Mouse (Mus musculus) limb, embryonic 13.5 days (tissue): ENCODE results near the gene Mylk. TPM values are rescaled to one million over a fixed set of nuclear protein-coding genes. Genes with fewer than 3 reads are reported as not detected.

Experiments used
- ATAC-seq: fragments of 200-750 bp; cut with Nextera tagmentation; 2 replicates; pipeline ENCODE4 v1.8.0; 2017; ENCODE audit warnings: low read depth, moderate number of reproducible peaks, moderate TSS enrichment; ENCODE audit not compliant: low FRiP score
- H3K27ac ChIP-seq: fragments of 300-500 bp; sonication (generic); 2 replicates; pipeline ENCODE4 v1.5.1; 2015; ENCODE audit warnings: inconsistent platforms, mild to moderate bottlenecking, moderate library complexity
- H3K27me3 ChIP-seq: fragments of 300-500 bp; sonication (generic); 2 replicates; pipeline ENCODE4 v1.6.1; 2015; ENCODE audit warnings: mild to moderate bottlenecking, inconsistent platforms
- H3K36me3 ChIP-seq: fragments of 300-500 bp; sonication (generic); 2 replicates; pipeline ENCODE4 v1.6.1; 2015; ENCODE audit warnings: inconsistent platforms, mild to moderate bottlenecking, moderate library complexity
- H3K4me1 ChIP-seq: fragments of 300-500 bp; sonication (generic); 2 replicates; pipeline ENCODE4 v1.6.1; 2015; ENCODE audit warnings: inconsistent platforms
- H3K4me2 ChIP-seq: fragments of 300-500 bp; sonication (generic); replicated peaks from 2 replicates; pipeline ENCODE4 v1.6.1; 2015; ENCODE audit warnings: inconsistent platforms, mild to moderate bottlenecking, moderate library complexity
- H3K4me3 ChIP-seq: fragments of 300-500 bp; sonication (generic); 2 replicates; pipeline ENCODE4 v1.5.1; 2015; ENCODE audit warnings: moderate library complexity, mild to moderate bottlenecking, inconsistent platforms
- H3K9ac ChIP-seq: fragments of 300-500 bp; sonication (generic); 2 replicates; pipeline ENCODE4 v1.6.1; 2015; ENCODE audit warnings: mild to moderate bottlenecking, inconsistent platforms
- H3K9me3 ChIP-seq: fragments of 300-500 bp; sonication (generic); 2 replicates; pipeline ENCODE4 v1.6.1; 2016; ENCODE audit warnings: inconsistent platforms
- WGBS: fragments of 180-500 bp; shearing (Covaris S2); methylation state at CpG from one replicate; pipeline ENCODE4 v1.1.7; 2015; 5-methylcytosine and 5-hydroxymethylcytosine counted together
- polyA plus RNA-seq: library from polyadenylated mRNA; unstranded; fragments of >200 nt; fragmentation: Nextera tagmentation; extraction: Ambion mirVana; gene quantifications from 2 replicates; pipeline ENCODE4 v1.2.1, GENCODE M21; 2015

Gene Mylk
- polyA plus RNA-seq, 1 experiment from 2014 or later = 9.3 TPM

DNA sequence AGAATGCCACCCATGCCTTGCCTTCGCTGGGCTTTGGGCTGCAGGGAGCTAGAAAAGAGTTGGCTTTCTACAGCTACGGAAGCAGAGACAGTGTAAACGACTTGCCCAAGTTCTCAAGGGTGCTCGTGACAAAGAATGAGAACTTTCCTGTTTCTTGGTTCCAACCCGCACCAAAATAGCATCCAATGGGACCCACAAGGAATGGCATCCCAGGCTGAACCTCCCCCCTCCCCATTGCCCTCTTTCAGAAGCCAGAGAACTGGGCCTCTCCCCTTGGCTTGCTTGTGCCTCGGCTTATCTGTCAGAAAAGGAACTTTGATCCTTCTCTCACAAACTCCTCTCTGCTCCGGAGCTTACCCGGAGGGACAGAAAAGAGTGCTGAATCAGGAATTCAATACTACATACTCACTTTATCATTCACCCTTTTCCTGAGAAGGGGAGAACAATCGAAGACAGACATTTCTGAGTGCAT, 191.4 kb downstream of the Mylk start:
- 0 out of 2 replicates have a peak overlapping the region, but pooled peaks have one; percentile 5 for H3K4me2 ChIP-seq
- H3K4me3 ChIP-seq = no peak overlapping the region
- peak overlapping the region; percentile 86 for H3K27ac ChIP-seq
- no peaks in the 10 kb centered on the region for H3K36me3 ChIP-seq
- 32% methylated on average over 9 of the region's 9 CpGs for WGBS
- H3K27me3 ChIP-seq = peaks cover 14% of the 10 kb centered on the region
- H3K9ac ChIP-seq = no peak overlapping the region
- no peaks in the 10 kb centered on the region for H3K9me3 ChIP-seq
- peaks cover 77% of the 10 kb centered on the region for H3K4me1 ChIP-seq
- no peak for ATAC-seq

DNA sequence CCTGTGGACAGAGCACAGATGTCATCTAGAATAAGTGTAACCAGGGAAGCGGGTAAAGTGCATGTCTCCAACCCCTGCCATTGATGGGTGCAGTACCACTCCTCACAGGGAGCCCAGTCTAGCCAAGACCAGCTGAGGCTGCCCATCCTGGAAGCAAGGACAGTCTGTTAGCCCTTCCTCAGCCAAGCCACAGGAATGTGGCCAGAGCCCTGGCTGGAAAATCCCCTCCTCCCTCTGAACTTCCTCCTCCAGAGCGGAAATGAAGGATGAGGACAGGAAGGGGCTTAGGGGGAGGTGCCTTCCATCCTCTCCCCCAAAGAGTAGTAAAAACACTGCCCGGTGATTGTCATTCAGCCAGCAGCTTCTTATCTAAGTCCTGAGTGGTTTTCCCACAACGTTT, 192.6 kb downstream of the Mylk start:
- Histone ChIP-seq H3K9me3 (no peaks in the 10 kb centered on the region), H3K36me3 (no peaks in the 10 kb centered on the region), H3K4me1 (peaks cover 84% of the 10 kb centered on the region), H3K4me3 (no peak overlapping the region), H3K4me2 (no peak overlapping the region), H3K9ac (no peak overlapping the region), H3K27ac (peak overlapping the region; percentile 63; the same call in 1 of the 2 replicates), H3K27me3 (peaks cover 10% of the 10 kb centered on the region)
- WGBS = 47% methylated on average over 4 of the region's 4 CpGs
- no peak for ATAC-seq

DNA sequence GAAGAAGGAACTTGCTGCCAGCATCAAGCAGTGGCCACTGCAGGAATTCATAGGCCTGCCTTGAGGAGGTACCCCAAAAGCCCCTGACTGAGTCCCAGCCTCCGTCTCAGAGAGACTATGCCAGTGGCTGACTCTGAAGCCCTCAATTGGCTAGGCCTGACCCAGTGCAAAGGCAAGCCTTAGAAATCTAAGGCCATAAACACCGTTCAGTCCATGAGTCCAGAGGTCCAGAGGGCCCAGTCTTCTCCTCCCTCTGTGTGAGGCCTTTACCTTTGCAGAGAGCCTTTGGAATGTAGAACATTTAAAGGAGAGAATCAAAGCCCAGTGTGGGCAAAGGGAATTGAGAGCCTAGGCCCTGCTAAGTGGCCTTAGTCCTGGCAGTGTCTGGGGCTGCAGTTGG, 193.2 kb downstream of the Mylk start:
- H3K4me2 ChIP-seq = no peak overlapping the region
- 70% methylated on average over 2 of the region's 2 CpGs for WGBS
- no peak for ATAC-seq
- peaks cover 84% of the 10 kb centered on the region for H3K4me1 ChIP-seq
- H3K9me3 ChIP-seq = no peaks in the 10 kb centered on the region
- H3K4me3 ChIP-seq = no peak overlapping the region
- H3K9ac ChIP-seq = no peak overlapping the region
- no peaks in the 10 kb centered on the region for H3K36me3 ChIP-seq
- peaks cover 6% of the 10 kb centered on the region for H3K27me3 ChIP-seq
- H3K27ac ChIP-seq = peak overlapping the region; percentile 44

DNA sequence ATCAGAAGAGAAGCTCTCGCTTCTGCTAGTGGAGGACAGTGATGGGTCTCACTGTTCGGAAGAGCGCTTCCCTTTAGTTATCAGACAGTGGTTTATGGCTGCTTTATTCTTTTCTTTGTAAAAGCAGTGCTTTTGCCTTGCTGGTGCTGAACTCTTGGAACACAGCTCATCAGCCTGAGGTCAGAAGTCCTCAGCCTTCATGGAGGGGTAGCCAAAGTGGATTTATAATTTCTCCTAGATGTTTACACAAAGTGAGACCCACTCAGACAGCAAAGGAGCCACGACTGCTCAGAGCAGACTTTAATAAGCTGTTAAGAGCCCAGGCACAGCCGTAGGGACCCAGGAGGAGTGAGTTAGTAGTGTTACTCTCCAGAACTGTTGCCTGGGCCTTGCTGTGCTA, 194.9 kb downstream of the Mylk start:
- WGBS = 63% methylated on average over 5 of the region's 5 CpGs
- no peak for ATAC-seq
- Histone ChIP-seq H3K9ac (no peak overlapping the region), H3K9me3 (no peaks in the 10 kb centered on the region), H3K27me3 (peaks cover 2% of the 10 kb centered on the region), H3K36me3 (no peaks in the 10 kb centered on the region), H3K27ac (no peak overlapping the region; the same call in 1 of the 2 replicates), H3K4me1 (peaks cover 73% of the 10 kb centered on the region), H3K4me2 (no peak overlapping the region), H3K4me3 (no peak overlapping the region)

DNA sequence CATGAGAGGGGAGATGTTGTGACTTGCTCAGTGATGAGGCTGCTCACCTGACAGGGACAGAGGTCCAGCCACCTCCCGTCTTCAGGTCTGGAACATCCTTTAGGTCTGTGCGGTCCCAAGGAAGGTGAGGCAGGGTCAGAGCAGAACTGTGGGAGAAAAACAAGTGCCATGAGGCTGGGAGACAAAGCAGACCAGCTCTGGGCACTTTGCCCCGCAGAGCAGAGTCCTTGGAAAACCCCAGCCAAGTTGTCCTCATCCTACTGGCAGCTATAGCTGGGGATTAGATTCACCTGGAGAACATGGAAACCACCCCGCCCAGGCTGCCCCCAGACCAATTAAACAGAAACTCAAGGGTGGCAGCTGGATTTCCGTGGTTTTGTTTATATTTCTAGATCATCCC, 195.4 kb downstream of the Mylk start:
- Histone ChIP-seq H3K4me2 (no peak overlapping the region), H3K4me3 (no peak overlapping the region), H3K9me3 (no peaks in the 10 kb centered on the region), H3K9ac (no peak overlapping the region), H3K27me3 (peaks cover 2% of the 10 kb centered on the region), H3K27ac (no peak overlapping the region; the same call in 1 of the 2 replicates), H3K36me3 (no peaks in the 10 kb centered on the region), H3K4me1 (peaks cover 69% of the 10 kb centered on the region)
- WGBS = 57% methylated on average over 5 of the region's 5 CpGs
- no peak for ATAC-seq

DNA sequence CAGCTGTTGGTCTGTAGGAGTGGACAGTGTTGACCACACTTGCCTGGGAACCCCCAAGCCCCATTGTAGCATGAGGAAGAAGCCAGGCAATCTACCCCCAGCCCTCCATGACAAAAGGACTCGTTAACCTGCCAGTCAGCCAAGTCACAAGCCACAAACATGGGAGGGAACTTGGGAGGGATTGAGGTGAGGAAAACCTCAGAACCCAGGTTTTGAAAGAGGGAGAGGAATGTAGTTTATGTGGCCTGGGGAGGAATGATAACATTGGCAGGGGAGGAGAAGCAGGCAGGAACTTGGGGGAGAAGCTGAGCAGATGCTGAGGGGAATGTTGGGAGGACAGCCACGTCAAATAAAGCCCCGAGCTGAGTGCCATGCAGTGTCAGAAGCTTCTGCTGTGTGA, 196.9 kb downstream of the Mylk start:
- Histone ChIP-seq H3K27me3 (peaks cover 2% of the 10 kb centered on the region), H3K9ac (no peak overlapping the region), H3K36me3 (no peaks in the 10 kb centered on the region), H3K9me3 (no peaks in the 10 kb centered on the region), H3K4me3 (no peak overlapping the region), H3K4me1 (peaks cover 54% of the 10 kb centered on the region), H3K27ac (no peak overlapping the region; the same call in 1 of the 2 replicates), H3K4me2 (no peak overlapping the region)
- ATAC-seq = no peak
- 34% methylated on average over 3 of the region's 3 CpGs for WGBS

DNA sequence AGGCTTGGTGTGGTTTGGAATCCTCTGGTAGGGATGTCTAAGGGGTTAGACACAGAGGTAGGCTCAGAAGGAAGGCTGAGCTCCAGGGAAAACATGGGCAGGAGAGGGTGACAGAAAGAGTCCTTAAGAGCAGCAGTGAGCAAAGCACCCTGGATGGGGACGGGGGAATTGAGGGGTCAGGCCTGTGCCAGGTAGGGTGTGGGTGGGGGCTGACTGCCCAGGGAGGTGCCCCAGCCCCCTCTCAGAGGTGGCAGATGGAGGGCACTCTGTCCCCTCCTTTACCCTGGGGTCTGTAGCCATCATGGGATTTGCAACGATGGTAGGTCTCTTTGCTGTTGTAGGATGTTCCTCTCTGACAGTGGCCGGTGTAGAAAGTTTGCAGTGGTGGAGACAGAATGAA, 201.3 kb downstream of the Mylk start:
- no peak overlapping the region for H3K4me3 ChIP-seq

DNA sequence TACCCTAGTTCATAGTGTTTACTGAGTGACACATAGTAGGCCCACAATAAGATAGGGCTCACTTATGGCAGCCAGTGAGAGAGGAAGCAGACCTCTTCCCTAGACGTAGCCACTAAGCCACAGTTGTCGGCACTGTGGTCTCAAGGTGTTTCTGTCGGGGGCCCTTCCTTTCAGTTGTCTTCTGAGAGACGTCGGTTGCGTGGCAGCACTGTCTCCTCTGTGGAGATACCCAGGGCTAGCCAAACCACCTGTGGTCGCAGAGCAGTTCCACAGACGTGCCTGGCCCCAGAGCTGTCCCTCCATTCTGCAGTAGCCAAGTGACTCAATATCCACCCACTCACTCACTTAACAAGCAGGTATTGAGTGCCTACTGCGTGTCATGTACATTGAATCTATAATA, 205.9 kb downstream of the Mylk start:
- WGBS = 83% methylated on average over 9 of the region's 9 CpGs

More for the DNA sequence above, 201.3 kb downstream of the Mylk start:
- Histone ChIP-seq H3K4me1 (peaks cover 11% of the 10 kb centered on the region), H3K27me3 (no peaks in the 10 kb centered on the region; the same call in 1 of the 2 replicates), H3K4me2 (no peak overlapping the region), H3K9me3 (no peaks in the 10 kb centered on the region), H3K27ac (no peak overlapping the region), H3K36me3 (no peaks in the 10 kb centered on the region), H3K9ac (no peak overlapping the region)
- no peak for ATAC-seq
- 84% methylated on average over 3 of the region's 3 CpGs for WGBS

DNA sequence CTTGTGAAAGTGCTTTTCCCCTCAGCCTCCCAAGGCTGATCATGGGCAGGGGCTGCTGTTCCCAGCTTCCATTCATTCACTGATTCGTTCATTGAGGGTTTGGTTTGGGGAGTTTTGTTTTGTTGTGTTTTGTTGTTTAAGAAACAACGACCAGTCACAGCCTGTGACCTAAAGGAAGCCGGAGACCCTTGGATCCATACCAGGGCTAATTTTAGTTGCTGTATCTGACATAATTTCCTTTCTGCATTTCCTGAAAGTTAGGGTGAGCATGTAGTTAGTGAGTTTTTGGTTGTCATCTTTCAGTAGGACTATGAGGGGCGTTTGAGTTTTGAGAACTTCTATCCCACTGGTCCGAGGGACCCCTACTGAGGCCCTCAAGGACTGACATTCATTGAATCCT, 207.2 kb downstream of the Mylk start:
- Histone ChIP-seq H3K36me3 (peaks cover 7% of the 10 kb centered on the region; the same call in 1 of the 2 replicates), H3K9me3 (peaks cover 6% of the 10 kb centered on the region; the same call in 1 of the 2 replicates), H3K9ac (no peak overlapping the region), H3K4me2 (no peak overlapping the region), H3K4me1 (peaks cover 4% of the 10 kb centered on the region), H3K4me3 (no peak overlapping the region), H3K27ac (no peak overlapping the region), H3K27me3 (no peaks in the 10 kb centered on the region)
- 81% methylated on average over 5 of the region's 5 CpGs for WGBS
- no peak for ATAC-seq

More for the DNA sequence above, 205.9 kb downstream of the Mylk start:
- peaks cover 6% of the 10 kb centered on the region; the same call in 1 of the 2 replicates for H3K9me3 ChIP-seq
- no peaks in the 10 kb centered on the region for H3K4me1 ChIP-seq
- no peak overlapping the region for H3K4me2 ChIP-seq
- H3K9ac ChIP-seq = no peak overlapping the region
- H3K27ac ChIP-seq = no peak overlapping the region
- ATAC-seq = no peak
- H3K4me3 ChIP-seq = no peak overlapping the region
- H3K27me3 ChIP-seq = no peaks in the 10 kb centered on the region
- peaks cover 7% of the 10 kb centered on the region; the same call in 1 of the 2 replicates for H3K36me3 ChIP-seq

DNA sequence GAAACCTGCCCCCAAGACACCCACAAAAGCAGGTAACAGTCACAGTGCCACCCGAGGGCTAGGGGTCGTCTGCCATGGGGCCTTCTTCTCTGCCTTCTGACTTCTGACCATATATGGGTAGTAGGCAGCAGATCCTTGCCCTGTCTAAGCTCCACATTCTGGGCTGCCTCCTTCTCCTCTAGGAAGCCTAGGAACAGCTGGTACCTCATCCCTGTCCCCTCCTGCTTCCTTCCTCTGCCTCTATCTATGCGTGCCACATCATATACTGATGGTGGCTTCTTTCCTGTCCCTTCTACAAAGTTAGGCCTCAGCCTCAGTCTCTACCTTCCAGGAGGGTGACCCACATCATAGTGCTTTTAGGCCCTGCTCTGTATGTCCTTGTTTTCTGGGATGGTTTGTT, 207.8 kb downstream of the Mylk start:
- Histone ChIP-seq H3K27me3 (no peaks in the 10 kb centered on the region), H3K4me1 (peaks cover 10% of the 10 kb centered on the region), H3K9ac (no peak overlapping the region), H3K27ac (no peak overlapping the region), H3K4me3 (no peak overlapping the region), H3K4me2 (no peak overlapping the region), H3K36me3 (peaks cover 7% of the 10 kb centered on the region; the same call in 1 of the 2 replicates), H3K9me3 (peaks cover 6% of the 10 kb centered on the region; the same call in 1 of the 2 replicates)
- WGBS = 74% methylated on average over 3 of the region's 3 CpGs
- ATAC-seq = no peak

DNA sequence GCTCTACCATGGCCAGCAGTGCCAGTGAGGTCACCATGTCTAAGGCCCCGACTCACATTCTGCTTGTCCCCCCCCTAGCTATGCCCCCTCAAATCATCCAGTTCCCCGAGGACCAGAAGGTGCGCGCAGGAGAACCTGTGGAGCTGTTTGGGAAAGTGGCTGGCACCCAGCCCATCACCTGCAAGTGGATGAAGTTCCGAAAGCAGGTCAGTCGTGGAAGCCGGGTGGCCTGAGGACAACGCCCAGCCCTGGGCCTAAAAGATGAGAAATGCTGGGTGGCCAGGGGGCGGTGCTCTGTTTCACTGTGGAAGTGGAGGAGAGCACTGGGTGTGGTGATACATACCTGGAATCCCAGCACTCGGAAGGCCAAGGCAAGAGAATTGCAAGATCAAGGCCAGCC, 208.5 kb downstream of the Mylk start:
- peaks cover 7% of the 10 kb centered on the region; the same call in 1 of the 2 replicates for H3K36me3 ChIP-seq
- H3K9ac ChIP-seq = no peak overlapping the region
- H3K27ac ChIP-seq = no peak overlapping the region
- H3K4me3 ChIP-seq = no peak overlapping the region
- no peak for ATAC-seq
- WGBS = 88% methylated on average over 10 of the region's 10 CpGs
- peaks cover 17% of the 10 kb centered on the region for H3K4me1 ChIP-seq
- H3K9me3 ChIP-seq = peaks cover 6% of the 10 kb centered on the region; the same call in 1 of the 2 replicates
- H3K4me2 ChIP-seq = no peak overlapping the region
- H3K27me3 ChIP-seq = no peaks in the 10 kb centered on the region

DNA sequence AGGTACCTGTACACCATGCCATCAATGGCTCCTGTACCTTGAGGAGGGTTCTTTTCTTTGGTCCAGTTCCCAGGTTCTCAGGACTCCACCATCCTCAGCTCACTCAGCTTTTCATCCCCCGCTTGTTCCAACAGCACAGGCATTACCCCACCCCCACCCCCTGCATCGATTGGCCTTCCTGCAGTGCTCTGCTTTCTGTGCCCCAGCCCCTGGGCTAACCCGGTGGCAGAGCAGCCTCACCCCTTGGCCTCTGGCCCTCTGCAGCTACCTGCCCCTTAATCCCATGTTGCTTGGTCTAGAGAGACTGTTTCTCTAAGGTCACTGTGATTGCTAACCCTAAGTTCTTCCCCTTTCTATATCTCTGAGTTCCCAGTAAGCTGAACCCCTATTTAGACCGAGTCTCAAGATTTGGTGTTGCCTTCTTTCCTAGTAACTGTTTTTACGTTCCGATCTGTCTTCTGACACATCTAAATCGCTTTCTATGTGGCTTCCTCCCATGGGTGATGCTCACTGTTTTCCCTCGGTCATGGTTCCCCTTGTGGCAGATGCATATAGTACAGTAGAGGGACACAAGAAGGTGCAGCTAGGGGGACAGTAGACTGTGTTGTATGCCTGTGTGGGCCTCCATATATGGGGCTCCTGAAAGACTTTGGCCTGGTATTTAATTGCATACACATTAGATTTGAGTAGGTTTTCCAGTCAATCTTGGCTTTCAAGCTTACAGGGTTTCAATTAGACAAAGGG, 212.6 kb downstream of the Mylk start:
- no peaks in the 10 kb centered on the region for H3K27me3 ChIP-seq
- peaks cover 6% of the 10 kb centered on the region; the same call in 1 of the 2 replicates for H3K9me3 ChIP-seq
- H3K4me3 ChIP-seq = no peak overlapping the region
- peak overlapping the region; percentile 45; the same call in 1 of the 2 replicates for H3K27ac ChIP-seq
- peaks cover 55% of the 10 kb centered on the region for H3K4me1 ChIP-seq
- WGBS = 69% methylated on average over 8 of the region's 8 CpGs
- peaks cover 7% of the 10 kb centered on the region; the same call in 1 of the 2 replicates for H3K36me3 ChIP-seq
- no peak for ATAC-seq
- no peak overlapping the region for H3K9ac ChIP-seq
- no peak overlapping the region for H3K4me2 ChIP-seq
